Mouse (Mus musculus) E14TG2a.4 (cell line): ENCODE measurements at regions not wholly inside any gene's neighbourhood (a gene's known extent, or its start where the extent isn't known, plus 50 kb on each side); places are given as distances from the start of the nearest gene placed in this dataset.

Experiments used
- CTCF ChIP-seq: conservative IDR thresholded peaks from 2 replicates; pipeline ENCODE4 v1.5.1; 2014; ENCODE audit warnings: low read length
- NANOG ChIP-seq: IDR thresholded peaks from 2 replicates; pipeline ENCODE4 v1.6.1; 2014; ENCODE audit warnings: borderline replicate concordance, low read length, mixed read lengths
- POU5F1 ChIP-seq: IDR thresholded peaks from 2 replicates; pipeline ENCODE4 v1.6.1; 2014; ENCODE audit warnings: low read length, borderline replicate concordance

GRCm38 (mm10) chr2:159731305-159731704 is 602.7 kb downstream of the Gm826 start:
- TF ChIP-seq CTCF (no peak), NANOG (no peak), POU5F1 (no peak)
